Mouse (Mus musculus): ENCODE measurements around the gene Ip6k1.

DNA sequence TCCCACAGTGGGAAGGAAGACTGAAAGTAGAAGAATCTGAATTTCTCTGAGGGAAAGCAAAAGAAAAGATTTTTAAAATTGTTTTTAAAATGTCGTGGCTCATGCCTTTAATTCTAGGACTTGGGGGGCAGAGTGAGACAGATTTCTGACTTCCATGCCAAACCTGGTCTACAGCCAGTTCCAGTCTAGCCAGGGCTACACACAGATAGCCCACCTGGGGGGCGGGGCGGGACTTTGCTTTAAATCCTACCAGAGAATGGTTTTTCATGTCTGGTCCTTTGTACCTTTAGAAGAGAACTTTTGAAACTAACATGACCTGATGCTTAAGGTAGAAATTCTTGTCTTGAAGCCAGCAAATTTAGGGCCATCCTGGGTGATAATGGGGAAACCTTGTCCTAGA lies 20.9 kb downstream of the Ip6k1 start:
- TF ChIP-seq CTCF (IDR thresholded peaks at IDR 0.05; ENCODE audit: low read depth, low read length) (no peak), GATA2 (IDR thresholded peaks at IDR 0.05; ENCODE audit: borderline replicate concordance, low read depth, low read length) (no peak), GATA1 (IDR thresholded peaks at IDR 0.05; ENCODE audit: borderline replicate concordance, low read length) (no peak)

Measured in G1E (cell line).